Mouse (Mus musculus) gastrocnemius, postnatal 14 days (tissue): Measurements from ENCODE around the gene Klf13. TPM values are rescaled to one million over a fixed set of nuclear protein-coding genes. Genes with fewer than 3 reads are reported as not detected.

Source experiments
- DNase-seq: peaks from one replicate; pipeline ENCODE4 v3.0.0; 2021; ENCODE audit warnings: mixed read lengths
- intact Hi-C: fragments of 180-260 bp; cut with DNase I; formaldehyde crosslinking; loops from one replicate; pipeline ENCODE4 v1.15.1; 2025; ENCODE audit warnings: low total_unique reads
- total RNA-seq, 2 experiments: library from RNA; stranded (reverse); gene quantifications; 2 replicates each; pipeline ENCODE4 v1.2.3; 2021

Klf13 gene
- total RNA-seq, 2 experiments from 2014 or later: 42.5 to 65.2 TPM

DNA sequence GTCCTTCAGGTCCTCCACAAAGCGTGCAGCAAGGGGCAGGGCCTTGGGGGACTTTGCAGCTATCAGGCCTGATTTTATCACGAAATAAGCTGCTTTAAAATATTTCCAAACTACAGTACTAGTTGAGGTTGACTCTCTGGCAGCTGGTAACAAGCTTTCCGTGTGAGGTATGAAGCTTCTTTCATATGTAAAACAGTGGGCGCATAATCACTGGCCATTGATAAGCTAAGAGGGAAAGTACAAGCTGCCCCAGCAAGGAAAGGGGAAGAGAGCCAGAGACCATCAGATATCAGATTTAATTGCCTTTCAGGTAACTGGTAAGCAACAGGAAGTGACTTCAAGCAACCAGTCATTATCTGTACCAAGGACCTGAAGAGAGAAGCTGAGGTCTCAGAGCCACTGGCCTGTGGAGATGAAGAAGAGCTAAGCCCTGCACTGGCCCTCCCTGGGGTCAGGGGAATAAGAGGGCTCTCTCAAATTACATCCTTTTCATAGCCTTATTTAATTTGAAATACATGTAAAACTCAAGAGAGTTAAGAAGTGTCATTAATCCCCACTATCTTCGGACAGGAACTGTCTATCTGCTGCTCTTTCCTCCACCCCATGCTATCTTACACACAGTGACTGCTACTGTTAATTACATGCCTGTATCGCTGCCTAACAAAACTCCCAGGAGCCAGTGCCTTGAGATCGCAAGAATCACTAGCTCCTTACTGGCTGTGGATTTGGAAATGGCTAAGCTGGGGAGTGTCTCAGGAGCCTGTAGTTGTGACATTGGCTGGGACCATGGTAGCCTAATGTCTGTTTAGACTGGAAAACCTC lies 13.6 kb upstream of the Klf13 start:
- no peak for DNase-seq
- intact Hi-C loops: loop anchor here (10.0 kb wide), 1 partner anchor 193 kb away; no protein-coding TSS in a partner anchor

DNA sequence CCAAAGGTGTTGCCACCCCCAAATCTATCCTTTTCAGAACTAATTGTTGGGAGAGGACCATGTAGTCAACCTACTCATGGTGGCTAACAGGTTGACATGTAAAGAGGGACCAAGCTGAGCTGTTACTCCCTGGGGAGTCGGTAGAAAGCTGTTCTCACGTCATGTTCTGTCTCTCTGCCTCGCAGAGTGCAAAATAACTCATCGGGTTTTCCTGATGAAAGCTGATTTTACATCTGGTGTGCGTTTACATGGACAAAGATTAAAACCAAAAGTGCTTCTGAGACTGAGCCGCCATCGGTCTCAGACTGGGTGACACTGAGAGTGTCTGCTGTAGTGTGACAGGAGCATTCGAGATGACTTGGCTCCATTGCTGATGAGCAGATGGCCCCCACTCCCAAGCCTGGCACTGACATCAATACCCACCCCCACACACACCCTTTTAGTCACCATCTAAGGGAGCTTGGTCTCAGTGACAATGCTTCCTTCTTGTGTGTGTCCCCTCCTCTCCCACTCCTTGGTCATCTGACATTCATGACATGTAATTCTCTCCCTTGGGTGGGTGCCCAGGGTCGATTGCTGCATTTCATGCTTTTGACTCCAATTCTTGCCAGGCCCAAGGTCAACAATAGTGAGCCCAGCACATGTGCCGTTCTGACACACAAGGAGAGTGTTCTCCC lies 12.4 kb upstream of the Klf13 start:
- intact Hi-C loops: loop anchor here (10.0 kb wide), 1 partner anchor 194 kb away; no protein-coding TSS in a partner anchor
- DNase-seq: peak; percentile 24

DNA sequence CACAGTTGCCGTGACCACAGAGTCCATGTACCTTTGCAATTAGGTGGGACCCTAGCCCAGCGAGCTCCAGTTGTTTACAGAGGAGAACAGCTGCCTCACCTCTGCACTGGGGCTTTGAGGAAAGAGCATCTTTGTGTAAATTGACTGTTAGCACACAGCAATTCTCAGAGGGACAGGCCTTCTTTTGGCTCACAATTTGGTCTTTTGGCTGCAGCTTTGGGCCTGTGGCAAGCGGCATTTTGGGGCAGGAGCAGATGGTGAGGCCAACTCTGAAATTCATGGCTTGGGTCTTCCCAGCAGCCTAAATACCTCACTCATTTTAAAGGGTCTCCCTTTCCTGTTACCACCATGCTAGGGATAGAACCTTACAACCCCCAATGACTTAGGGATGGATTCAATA lies 10.5 kb upstream of the Klf13 start:
- intact Hi-C loops: loop anchor here (10.0 kb wide), 2 partner anchors 106 to 194 kb away; no protein-coding TSS in a partner anchor

DNA sequence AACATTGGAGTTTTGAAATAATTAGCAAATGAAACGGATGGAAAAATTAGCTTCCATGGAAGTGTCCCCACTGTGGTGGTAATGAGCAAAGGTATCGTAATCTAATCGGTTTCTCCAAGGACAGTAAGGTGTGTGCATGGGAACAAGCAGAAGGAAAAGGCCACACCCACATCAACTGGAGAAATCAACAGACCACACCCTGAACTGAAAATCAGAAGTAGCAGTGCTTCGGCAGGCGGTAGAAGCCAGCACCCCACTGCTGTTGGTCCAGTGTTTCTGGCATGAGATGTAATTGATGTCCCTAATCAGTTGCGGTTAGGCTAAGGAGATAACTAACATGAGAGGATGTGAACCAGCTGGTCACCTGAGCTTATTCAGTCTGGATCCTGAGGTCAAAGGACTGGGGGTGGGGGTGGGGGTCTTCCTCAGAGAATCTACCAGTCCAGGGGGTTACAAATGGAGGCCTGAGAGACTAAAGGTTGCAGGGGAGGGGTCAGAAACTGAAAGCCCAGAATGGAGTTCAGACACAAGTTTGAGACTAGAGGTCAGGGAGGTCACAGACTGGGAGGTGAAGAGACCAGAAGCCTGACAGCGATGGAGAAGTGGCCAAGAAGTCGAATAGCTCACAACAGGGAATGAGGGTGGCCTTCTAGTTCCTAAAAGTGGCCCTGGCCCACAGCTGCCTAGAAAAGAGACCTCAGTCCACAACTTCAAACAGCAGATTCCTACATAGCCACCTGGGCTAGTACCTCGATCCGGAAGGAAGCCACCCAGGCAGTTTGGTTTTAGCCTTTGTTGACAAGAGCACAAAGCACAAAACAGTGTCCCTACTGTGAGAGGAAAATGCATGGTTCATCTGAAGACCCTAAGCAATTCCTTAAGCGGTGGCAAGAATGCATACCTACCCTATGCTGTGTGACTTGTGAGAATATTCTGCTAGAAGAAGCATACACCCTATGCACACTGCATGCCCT lies 9.1 kb upstream of the Klf13 start:
- intact Hi-C loops: loop anchor here (10.0 kb wide), 2 partner anchors 107 to 193 kb away; no protein-coding TSS in a partner anchor
- no peak for DNase-seq

More for the DNA sequence above, 10.5 kb upstream of the Klf13 start:
- DNase-seq: no peak

DNA sequence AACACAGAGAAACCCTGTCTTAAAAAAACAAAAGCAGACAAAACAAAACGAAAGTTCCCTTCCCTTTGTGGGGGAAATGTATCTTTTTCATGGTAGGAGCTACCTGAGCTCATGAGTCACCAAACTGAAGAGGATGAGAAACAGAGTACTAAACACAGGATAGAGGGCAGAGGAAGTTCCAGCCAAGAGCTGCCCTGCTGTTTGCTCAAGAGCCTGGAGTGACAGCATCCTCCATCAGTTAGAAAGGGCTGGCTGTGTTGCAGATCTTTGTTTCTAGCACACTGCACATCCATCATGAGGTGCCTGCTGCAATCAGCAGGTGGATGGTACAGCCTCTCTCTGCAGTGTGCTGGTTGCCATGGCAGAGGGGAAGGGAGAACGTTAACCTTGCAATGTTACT lies 5.2 kb upstream of the Klf13 start:
- DNase-seq: no peak
- intact Hi-C loops: loop anchor here (10.0 kb wide), 2 partner anchors 111 to 189 kb away; no protein-coding TSS in a partner anchor

DNA sequence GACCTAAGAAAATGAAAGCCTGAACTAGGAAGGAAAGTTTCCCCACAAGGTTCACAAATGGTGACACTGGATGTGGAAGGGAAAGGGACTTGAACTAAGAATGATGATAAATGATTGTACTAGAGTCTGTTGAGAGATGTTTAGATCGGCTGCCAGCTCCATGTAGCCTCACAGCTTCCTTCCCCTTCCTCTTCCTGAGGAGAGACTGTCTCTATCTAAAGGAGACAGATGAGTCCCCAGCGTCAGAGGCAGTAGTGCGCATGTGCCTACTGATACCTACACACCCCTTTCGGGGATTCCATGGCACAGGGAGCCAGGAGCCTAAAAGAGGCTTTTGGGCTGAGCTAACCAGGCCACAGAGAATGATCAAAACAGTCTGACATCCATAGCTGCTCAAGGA lies 2.8 kb upstream of the Klf13 start:
- no peak for DNase-seq
- intact Hi-C loops: loop anchor here (10.0 kb wide), 2 partner anchors 113 to 187 kb away; no protein-coding TSS in a partner anchor

DNA sequence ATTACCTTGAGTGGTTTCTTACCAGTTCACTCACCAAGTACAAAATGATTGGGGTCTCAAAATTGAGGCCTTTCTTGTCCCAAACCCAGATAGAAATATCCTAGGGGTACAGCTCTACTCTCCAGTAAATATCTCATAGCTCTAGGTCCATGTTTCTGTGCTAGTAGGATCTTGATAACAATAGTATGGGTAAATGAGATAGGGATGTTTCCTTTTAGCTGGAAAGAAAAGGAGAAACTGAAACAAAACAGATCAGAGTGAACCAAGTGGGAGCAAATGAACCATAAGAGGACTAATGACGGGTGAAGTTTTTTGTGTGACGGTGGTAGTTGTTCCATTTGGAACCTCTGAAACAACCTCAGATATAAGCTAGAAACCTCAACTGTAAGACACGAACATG lies 2.3 kb upstream of the Klf13 start:
- no peak for DNase-seq
- intact Hi-C loops: loop anchor here (10.0 kb wide), 2 partner anchors 114 to 186 kb away; no protein-coding TSS in a partner anchor

DNA sequence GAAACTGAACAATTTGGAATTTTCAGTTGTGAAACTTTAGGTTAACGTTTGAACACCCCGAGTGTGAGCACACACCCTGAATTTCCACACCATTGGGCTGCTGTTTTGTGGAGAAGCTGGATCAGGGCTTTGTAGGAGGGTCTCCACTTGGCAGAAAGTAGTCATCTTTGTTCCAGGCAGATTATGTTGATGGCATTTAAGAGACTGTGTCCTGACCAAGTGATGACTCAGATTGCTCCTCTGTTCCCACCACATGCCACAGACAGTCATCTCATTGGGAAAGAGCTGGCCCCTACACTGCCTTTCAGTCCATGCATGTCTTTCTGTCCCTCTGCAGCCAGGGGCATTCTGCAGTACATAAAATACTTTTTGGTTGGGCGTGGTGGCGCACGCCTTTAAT lies 1.6 kb upstream of the Klf13 start:
- intact Hi-C loops: loop anchor here (10.0 kb wide), 2 partner anchors 114 to 186 kb away; no protein-coding TSS in a partner anchor
- DNase-seq: no peak

DNA sequence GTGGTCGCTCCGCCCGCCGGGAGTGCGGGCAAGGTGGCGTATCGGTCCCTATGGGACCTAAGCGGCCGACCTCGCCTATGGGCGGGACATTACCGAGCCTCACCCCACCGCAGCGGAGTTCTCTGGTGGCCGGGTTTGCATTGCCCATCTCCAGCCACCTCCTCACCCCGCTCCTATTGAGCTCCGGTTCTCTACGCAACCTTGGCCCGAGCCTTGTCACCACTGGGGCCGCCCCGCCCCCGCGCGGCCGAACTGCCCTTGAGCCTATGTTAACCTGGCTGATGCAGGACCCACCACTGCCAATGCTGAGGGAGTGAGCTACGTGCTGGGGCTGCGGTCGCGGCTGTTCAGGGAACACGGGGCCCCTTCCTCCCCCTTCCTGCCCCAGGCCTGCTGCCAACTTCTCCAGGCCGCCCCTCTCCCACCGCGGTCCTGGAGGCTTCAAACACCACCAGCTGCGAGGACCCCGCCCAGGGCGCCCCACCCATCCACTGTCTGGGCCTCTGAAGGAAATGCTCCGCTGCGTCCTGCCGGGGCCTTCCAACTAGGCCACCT lies 759 bp upstream of the Klf13 start:
- intact Hi-C loops: no loop called here
- peak; percentile 81 for DNase-seq

DNA sequence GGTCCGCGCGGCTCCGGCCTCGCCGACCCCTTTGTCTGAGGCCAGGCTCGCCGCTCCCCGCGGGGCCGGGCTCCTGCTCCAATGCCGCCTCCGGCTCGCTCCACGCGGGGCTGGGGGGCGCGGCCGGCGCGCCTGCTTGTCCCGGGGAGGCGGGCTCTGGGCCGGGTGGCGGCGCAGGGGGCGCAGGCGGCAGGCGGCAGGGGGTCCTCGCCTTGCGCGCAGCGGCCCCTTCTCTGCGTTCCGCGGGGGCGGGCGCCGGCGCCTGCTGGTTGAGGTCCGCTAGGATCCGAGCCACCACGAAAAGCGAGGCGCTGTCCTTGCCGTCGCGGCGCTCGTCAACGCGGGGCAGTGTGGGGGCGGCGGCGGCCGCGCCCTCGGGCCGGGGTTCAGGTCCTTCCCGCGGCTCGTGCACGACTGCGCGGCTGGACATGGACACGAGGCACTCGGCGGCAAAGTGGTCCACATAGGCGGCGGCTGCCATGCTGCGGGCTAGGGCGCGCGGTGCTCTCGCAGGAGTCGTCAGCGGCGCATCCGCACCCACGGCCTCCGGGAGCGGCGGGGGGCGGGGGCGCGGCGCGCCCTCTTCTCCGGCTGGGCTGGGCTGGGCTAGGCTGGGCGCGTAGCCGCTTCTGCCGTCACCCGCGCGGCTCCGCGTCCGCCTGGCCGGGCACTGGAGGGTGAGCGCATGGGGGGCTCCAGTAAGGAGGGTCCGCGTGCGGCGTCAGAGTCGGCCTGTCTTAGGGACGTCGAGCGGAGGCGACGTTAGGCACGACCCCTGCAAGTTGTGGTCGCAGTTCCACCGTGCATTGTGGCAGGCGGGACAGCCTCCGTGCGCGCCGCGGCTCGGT lies 425 bp downstream of the Klf13 start:
- intact Hi-C loops: no loop called here
- DNase-seq: peak; percentile 57

DNA sequence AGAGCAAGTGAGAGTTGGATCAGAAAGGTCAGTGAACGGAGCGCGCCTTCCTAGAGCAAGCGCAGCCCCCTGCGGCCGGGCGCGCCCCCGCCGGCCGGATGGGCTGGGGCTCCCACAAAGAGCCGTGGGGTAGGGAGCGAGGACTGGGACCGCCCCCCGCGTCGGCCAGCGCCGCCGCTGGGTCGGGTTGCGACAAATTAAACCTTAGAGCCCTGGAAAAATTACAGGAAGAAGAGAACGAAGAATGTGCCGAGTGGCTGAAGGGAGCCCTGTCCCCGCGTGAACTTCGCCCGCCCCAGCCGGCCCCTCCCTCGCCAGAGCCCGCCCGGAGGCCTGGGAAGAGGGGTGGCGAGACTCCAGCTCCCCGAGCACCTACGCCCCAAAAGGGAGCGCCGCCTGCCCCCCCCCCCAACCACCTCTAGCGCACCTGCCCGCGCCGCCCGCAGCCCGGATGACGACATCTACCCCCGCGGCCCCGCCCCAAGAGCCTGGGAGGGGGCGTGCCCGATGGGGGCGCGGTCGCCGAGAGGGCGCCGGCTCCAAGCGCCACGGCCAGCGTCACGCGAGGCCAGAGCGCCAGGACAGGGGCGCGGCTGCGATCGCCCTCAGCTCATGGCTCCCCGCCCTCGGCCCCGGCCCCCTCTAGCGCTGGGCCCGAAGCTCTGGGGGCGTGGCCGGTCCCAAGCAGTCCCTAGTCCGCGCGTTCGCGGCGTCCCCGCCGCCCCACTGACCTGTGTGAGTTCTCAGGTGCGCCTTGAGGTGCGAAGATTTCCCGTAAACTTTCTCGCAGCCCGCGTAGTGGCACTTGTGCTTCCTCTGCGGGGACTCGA lies 1.3 kb downstream of the Klf13 start:
- intact Hi-C loops: no loop called here
- peak; percentile 92 for DNase-seq

DNA sequence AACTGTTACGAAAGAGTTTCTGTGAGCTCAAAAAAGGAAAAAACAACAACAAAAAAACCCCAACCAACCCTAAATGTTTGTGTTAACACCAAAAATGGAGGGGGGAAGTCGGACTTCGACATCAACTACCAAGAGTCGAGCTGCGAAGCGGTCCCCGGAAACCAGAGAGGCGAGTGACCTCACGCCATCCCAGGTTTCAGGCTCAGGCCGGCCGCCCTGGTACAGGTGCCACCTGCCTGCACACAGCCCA lies 1.8 kb downstream of the Klf13 start:
- intact Hi-C loops: no loop called here
- no peak for DNase-seq

DNA sequence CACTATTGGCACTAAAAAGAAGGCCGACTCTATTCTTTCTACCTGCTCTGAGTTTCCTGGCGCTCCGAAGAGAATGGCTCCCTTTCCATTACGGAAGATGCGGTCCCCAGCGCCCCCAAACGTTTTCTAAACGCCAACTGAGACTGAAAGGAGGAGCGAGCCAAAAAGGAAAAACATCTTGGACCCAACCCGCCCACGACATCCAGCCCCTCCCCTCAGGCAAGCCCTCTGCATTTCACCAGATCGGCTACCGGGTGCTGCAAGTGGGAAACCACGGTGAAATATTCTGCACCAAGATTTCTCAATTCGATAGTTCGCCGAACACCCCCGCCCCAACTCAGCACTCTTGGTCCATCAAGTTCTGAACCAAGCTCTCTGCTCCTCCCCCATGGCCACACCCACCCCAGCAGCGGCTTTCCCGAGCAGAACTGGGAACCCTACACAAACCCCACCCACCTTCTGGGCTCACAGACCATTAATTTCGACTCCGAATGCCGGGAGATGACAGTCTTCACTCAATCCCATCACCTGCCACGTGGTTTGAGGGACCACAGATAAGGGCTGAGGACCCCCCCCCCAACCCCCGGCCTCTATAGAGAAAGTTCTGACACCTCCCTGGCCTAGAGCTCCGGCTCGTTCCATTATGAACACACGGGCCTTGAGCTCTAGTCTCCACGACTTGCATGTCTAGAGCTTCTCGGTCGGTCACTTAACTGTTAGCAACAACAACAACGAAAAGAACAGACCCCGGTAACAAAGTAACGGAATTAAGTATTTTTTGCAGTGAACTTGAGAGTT lies 2.3 kb downstream of the Klf13 start:
- peak; percentile 89 for DNase-seq
- intact Hi-C loops: no loop called here

DNA sequence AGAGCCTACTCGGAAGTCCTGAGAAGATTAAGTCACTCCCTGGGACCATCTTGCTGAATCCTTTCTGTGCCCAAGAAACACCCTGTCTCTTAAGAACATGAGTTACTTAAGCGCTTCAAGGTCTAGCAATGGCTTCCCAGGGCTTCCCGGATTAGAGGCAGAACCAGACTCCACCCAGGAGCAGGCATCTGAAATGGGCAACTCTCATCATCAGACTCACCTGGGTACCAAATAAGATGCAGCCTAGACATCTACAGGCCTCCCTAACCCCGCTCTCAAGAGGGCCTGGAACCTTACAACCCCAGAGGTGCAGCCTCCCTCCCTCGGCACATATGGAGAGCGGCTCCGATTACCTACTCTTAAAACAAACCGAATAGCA lies 2.9 kb downstream of the Klf13 start:
- no peak for DNase-seq
- intact Hi-C loops: no loop called here

DNA sequence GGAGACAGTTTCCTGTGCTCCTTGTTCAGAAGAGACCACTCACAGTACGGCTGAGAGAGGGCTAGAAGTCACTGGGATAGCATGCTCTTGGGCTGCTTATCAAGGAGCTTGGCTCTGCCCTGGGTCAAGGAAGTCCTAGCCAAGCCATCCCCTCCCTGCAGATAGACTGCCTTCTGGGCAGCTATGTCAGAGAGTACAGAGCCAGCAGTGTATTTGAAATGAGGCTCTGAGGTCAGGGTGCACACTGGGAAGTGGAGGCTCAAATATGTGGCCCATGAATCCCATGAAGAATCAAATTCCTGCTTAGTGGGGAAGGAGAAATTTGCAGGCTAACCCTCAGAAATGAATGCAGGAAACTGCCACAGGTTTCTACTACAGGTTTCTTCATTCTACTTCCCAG lies 4.2 kb downstream of the Klf13 start:
- DNase-seq: no peak
- intact Hi-C loops: loop anchor here (5.0 kb wide), 1 partner anchor 77 kb away; no protein-coding TSS in a partner anchor

DNA sequence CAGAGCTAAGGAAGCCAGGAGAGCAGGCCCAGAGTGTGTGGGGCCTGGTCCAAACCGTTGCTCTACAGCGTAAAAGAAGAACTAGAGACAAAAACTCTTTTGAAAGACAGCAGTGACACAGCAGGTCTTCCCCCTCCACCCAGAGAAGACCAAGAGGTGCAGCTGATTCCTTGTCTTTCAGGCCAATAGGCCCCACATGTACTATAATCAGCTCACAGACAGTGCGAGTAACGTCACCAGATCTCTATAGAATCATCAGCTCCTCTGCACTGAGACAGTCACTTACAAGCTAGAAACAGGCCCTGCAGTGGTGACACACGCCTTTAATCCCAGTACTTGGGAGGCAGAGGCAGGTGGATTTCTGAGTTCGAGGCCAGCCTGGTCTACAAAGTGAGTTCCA lies 4.8 kb downstream of the Klf13 start:
- no peak for DNase-seq
- intact Hi-C loops: loop anchor here (5.0 kb wide), 1 partner anchor 77 kb away; no protein-coding TSS in a partner anchor

DNA sequence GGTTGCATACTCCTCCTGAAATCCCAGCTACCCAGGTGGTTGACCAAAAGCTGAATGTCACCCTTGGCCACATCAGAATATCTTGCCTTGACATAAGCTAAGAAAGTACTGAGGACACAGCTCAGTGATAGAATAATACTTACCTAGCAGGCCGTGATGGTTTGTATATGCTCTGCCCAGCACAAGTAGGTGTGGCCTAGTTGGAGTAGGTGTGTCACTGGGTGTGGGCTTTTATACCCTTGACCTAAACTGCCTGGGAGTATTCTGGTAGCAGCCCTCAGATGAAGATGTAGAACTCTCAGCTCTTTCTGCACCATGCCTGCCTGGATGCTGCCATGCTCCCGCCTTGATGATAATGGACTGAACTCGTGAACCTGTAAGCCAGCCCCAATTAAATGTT lies 6.3 kb downstream of the Klf13 start:
- intact Hi-C loops: loop anchor here (5.0 kb wide), 1 partner anchor 75 kb away; no protein-coding TSS in a partner anchor
- no peak for DNase-seq
